8 mouse cellular contexts compared by ENCODE assay signal in the genomic region with DNA sequence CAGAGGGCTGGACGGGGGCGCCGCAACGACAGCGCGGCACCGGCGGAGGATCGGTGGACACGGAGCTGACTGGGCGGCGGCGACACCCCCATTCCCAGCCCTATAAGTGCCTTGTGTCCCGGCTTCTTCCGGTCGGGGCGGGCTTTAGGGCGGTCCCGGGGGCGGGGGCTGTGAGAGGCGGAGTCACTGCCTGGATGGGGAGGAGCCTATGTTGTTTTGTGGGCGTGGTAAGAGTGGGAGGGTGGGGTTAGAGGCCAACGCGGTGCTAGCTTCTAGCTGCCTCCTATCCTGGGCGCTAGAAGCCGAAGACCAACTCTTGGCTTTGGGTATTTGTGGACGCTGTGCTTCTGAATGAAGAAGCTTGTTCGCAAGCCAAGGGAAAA. TPM values are rescaled to one million over a fixed set of nuclear protein-coding genes. Genes with fewer than 3 reads are reported as not detected.
DNase-seq lines count a peak whose midpoint lies in the region; ATAC-seq and TF ChIP-seq lines count a peak whose summit lies in the region.

A gene (minus strand): TSS at position 120 of the 383 bp plus-strand sequence.

- peak; percentile 93 for DNase-seq in ES-CJ7 (ENCODE audit: low read depth, low spot score)
- peak; percentile 94 for DNase-seq in cerebellum, adult 11 months
- DNase-seq in forebrain, embryonic 14.5 days (ENCODE audit: low spot score): peak; percentile 90
- DNase-seq in heart, postnatal 10 days: peak; percentile 97 to 98
- peak; percentile 71 for DNase-seq in large intestine, adult 2 months (ENCODE audit: low read depth, low spot score)
- peak; percentile 98 for DNase-seq in stomach, postnatal 0 days (ENCODE audit: low spot score)

- H3K4me3 ChIP-seq in forebrain, embryonic 14.5 days (ENCODE audit: low read depth, low read length): peak within 1 kb of the TSS; percentile 92
- H3K4me3 ChIP-seq in liver, embryonic 16.5 days (ENCODE audit: low read depth, low read length): peak within 1 kb of the TSS; percentile 95
- peak within 1 kb of the TSS; percentile 96 for H3K4me3 ChIP-seq in neural tube, embryonic 12.5 days
- H3K4me3 ChIP-seq in stomach, postnatal 0 days (ENCODE audit: low read depth, low read length): peak within 1 kb of the TSS; percentile 94

- H3K27ac ChIP-seq in forebrain, embryonic 14.5 days (ENCODE audit: low read depth, low read length): peak within 1 kb of the TSS; percentile 60; the same call in 1 of the 2 replicates
- H3K27ac ChIP-seq in liver, embryonic 16.5 days (ENCODE audit: low read length): peak within 1 kb of the TSS; percentile 92
- peak within 1 kb of the TSS; percentile 47 for H3K27ac ChIP-seq in neural tube, embryonic 12.5 days
- peak within 1 kb of the TSS; percentile 97 for H3K27ac ChIP-seq in stomach, postnatal 0 days (replicated peaks)

- intact Hi-C loops in heart, postnatal 10 days (cut with DNase I): no loop called here

- H3K9ac ChIP-seq in forebrain, embryonic 14.5 days (ENCODE audit: low read length): peak within 1 kb of the TSS; percentile 79
- H3K9ac ChIP-seq in liver, embryonic 16.5 days (ENCODE audit: low read depth, low read length): peak within 1 kb of the TSS; percentile 96
- peak within 1 kb of the TSS; percentile 89 for H3K9ac ChIP-seq in neural tube, embryonic 12.5 days
- peak within 1 kb of the TSS; percentile 94 for H3K9ac ChIP-seq in stomach, postnatal 0 days (ENCODE audit: low read length)

- H3K9me3 ChIP-seq in forebrain, embryonic 14.5 days (replicated peaks; ENCODE audit: control insufficient read depth, low read length): no peaks in the 10 kb centered on the region
- no peaks in the 10 kb centered on the region for H3K9me3 ChIP-seq in liver, embryonic 16.5 days (replicated peaks; ENCODE audit: control insufficient read depth, low read length)
- no peaks in the 10 kb centered on the region for H3K9me3 ChIP-seq in neural tube, embryonic 12.5 days
- no peaks in the 10 kb centered on the region for H3K9me3 ChIP-seq in stomach, postnatal 0 days (ENCODE audit: control insufficient read depth, low read length)

- peaks cover 4% of the 10 kb centered on the region for H3K4me1 ChIP-seq in forebrain, embryonic 14.5 days (ENCODE audit: control insufficient read depth, insufficient read depth, low read length)
- peaks cover 16% of the 10 kb centered on the region for H3K4me1 ChIP-seq in liver, embryonic 16.5 days (ENCODE audit: control insufficient read depth, low read depth, low read length)
- peaks cover 4% of the 10 kb centered on the region; the same call in 1 of the 2 replicates for H3K4me1 ChIP-seq in neural tube, embryonic 12.5 days
- H3K4me1 ChIP-seq in stomach, postnatal 0 days (replicated peaks; ENCODE audit: control insufficient read depth, insufficient read depth): no peaks in the 10 kb centered on the region

- H3K27me3 ChIP-seq in forebrain, embryonic 14.5 days (replicated peaks; ENCODE audit: control insufficient read depth, insufficient read depth, low read length): no peaks in the 10 kb centered on the region
- H3K27me3 ChIP-seq in liver, embryonic 16.5 days (ENCODE audit: control insufficient read depth, insufficient read depth, low read depth, low read length): no peaks in the 10 kb centered on the region
- no peaks in the 10 kb centered on the region for H3K27me3 ChIP-seq in neural tube, embryonic 12.5 days (replicated peaks)
- no peaks in the 10 kb centered on the region for H3K27me3 ChIP-seq in stomach, postnatal 0 days (ENCODE audit: control insufficient read depth, insufficient read depth, low read length)

- no peak for TF ChIP-seq CTCF in stomach, postnatal 0 days (IDR thresholded peaks at IDR 0.05; ENCODE audit: low read depth)

- ATAC-seq in forebrain, embryonic 14.5 days: peak; percentile 97
- ATAC-seq in liver, embryonic 16.5 days (ENCODE audit: low read depth): peak; percentile 95
- ATAC-seq in neural tube, embryonic 12.5 days (ENCODE audit: low FRiP score, low read depth): peak; percentile 96
- ATAC-seq in stomach, postnatal 0 days (ENCODE audit: low FRiP score, low TSS enrichment): peak; percentile 97

- peak within 1 kb of the TSS; percentile 91 for H3K4me2 ChIP-seq in forebrain, embryonic 14.5 days (ENCODE audit: low read length)
- H3K4me2 ChIP-seq in liver, embryonic 16.5 days (ENCODE audit: low read depth, low read length): peak within 1 kb of the TSS; percentile 84
- H3K4me2 ChIP-seq in neural tube, embryonic 12.5 days (replicated peaks): peak within 1 kb of the TSS; percentile 88
- peak within 1 kb of the TSS; percentile 82 for H3K4me2 ChIP-seq in stomach, postnatal 0 days (replicated peaks; ENCODE audit: low read depth)

- H3K36me3 ChIP-seq in forebrain, embryonic 14.5 days (ENCODE audit: control insufficient read depth, insufficient read depth, low read length): no peaks in the 10 kb centered on the region
- no peaks in the 10 kb centered on the region for H3K36me3 ChIP-seq in liver, embryonic 16.5 days (ENCODE audit: control insufficient read depth, insufficient read depth)
- H3K36me3 ChIP-seq in neural tube, embryonic 12.5 days: no peaks in the 10 kb centered on the region
- no peaks in the 10 kb centered on the region for H3K36me3 ChIP-seq in stomach, postnatal 0 days (ENCODE audit: control insufficient read depth, insufficient read depth, low read length)

- TF ChIP-seq EP300 in stomach, postnatal 0 days (optimal IDR thresholded peaks at IDR 0.05): no peak

- under 1% methylated on average over 27 of the region's 28 CpGs for WGBS in forebrain, embryonic 14.5 days
- WGBS in large intestine, adult 2 months: 2% methylated on average over 27 of the region's 28 CpGs
- WGBS in liver, embryonic 16.5 days (ENCODE audit: insufficient replicate concordance): under 1% methylated on average over 26 of the region's 28 CpGs
- under 1% methylated on average over 28 of the region's 28 CpGs for WGBS in neural tube, embryonic 12.5 days
- 2% methylated on average over 27 of the region's 28 CpGs for WGBS in stomach, postnatal 0 days

RNA-seq across cellular contexts. Expression of the gene that starts here (rescaled TPM):
- 2.9 and 4.1 TPM in 2 replicates for polyA plus RNA-seq in forebrain, embryonic 14.5 days (2014; fragmentation: Nextera tagmentation; extraction: Ambion mirVana)
- 10 to 100 TPM in 1 of 2 experiments, 1 to 10 TPM in 1; 8.9 to 10.5 TPM for total RNA-seq in heart, postnatal 10 days (2021)
- 11.8 and 26.1 TPM in 2 replicates for polyA plus RNA-seq in large intestine, adult 2 months (2012; rRNA removed)
- polyA plus RNA-seq in liver, embryonic 16.5 days (2015; fragmentation: Nextera tagmentation; extraction: Ambion mirVana): 4.7 and 5.2 TPM in 2 replicates
- polyA plus RNA-seq in neural tube, embryonic 12.5 days (2016; fragmentation: Nextera tagmentation; extraction: Ambion mirVana): 6.2 and 6.3 TPM in 2 replicates
- polyA plus RNA-seq in stomach, postnatal 0 days (2015; fragmentation: Nextera tagmentation; extraction: Ambion mirVana): 3.0 and 3.7 TPM in 2 replicates

Comparison
In these comparisons a context has a peak if more than half of its experiments do, and no peak if none do; other contexts are left out.
1. Peak in every context shown above with its lines: DNase-seq, ATAC-seq, H3K4me3 ChIP-seq and H3K27ac ChIP-seq.
2. H3K27ac ChIP-seq: peak in every context shown above with its lines; median percentile 97 in stomach, postnatal 0 days; 92 in liver, embryonic 16.5 days; 60 in forebrain, embryonic 14.5 days; 47 in neural tube, embryonic 12.5 days.